Mouse (Mus musculus) ES-Bruce4 (cell line): ENCODE measurements around the gene Lamc3.

Source experiments
- CTCF ChIP-seq: IDR thresholded peaks from one replicate; pipeline ENCODE4 v1.8.1; 2011; ENCODE audit warnings: low read depth, low read length
- EP300 ChIP-seq: IDR thresholded peaks from 2 replicates; pipeline ENCODE4 v1.6.1; 2011; ENCODE audit warnings: low read depth, low read length; ENCODE audit not compliant: insufficient read depth
- POLR2A ChIP-seq: IDR thresholded peaks from one replicate; pipeline ENCODE4 v1.8.1; 2011; ENCODE audit warnings: low read length; ENCODE audit not compliant: insufficient read depth

- TF ChIP-seq POLR2A (no peak), EP300 (no peak), CTCF (peak; percentile 48)
These were observed 17.5 kb downstream of the Lamc3 start for GRCm38 (mm10) chr2:31904622-31905021.
